Mouse (Mus musculus) spleen, adult 2 months (tissue): ENCODE measurements around the gene Slc6a19.

Experiments used
- CTCF ChIP-seq: fragments of 200-500 bp; IDR thresholded peaks from 2 replicates; pipeline ENCODE4 v1.5.1; 2011; ENCODE audit warnings: mild to moderate bottlenecking, inconsistent platforms; ENCODE audit not compliant: insufficient read depth, insufficient read length, insufficient replicate concordance; ENCODE audit errors: extremely low read depth
- POLR2A ChIP-seq: fragments of 200-500 bp; IDR thresholded peaks from 2 replicates; pipeline ENCODE4 v1.6.1; 2011; ENCODE audit warnings: low read depth, low read length, inconsistent platforms

DNA sequence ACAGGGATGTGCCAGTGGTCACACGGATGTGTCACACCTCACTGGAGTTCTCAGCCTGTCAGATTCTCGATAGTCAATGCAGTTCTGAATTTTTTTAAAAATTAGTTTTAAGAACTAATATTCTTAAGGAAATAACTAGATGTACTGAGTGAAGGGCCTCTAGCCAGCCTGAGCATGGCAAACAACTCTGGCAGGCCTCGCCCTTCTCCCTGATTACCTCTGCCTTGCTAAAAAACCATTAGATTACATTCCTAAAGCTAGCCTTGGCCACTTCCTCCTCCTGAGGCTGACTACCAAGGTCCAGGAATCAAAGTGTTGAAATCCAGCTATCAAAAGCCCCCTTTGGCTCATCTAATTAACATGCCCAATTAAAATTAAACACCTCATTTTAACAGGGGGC lies 46.6 kb upstream of the Slc6a19 start:
- no peak for TF ChIP-seq CTCF
- TF ChIP-seq POLR2A, result no peak
